Mouse (Mus musculus): ENCODE data around the gene Tstd2.

Gene Tstd2

GRCm38 (mm10) chr4:46138287-46139222 is at the start of gene Tstd2, which contains the start of gene Ncbp1:
Gene Tstd2 (minus strand): TSS chr4:46138694.
Gene Ncbp1 (plus strand): TSS chr4:46138613.
- DNase-seq (ENCODE audit: low spot score in 2 of 2), result peak; percentile 92 to 93

DNA sequence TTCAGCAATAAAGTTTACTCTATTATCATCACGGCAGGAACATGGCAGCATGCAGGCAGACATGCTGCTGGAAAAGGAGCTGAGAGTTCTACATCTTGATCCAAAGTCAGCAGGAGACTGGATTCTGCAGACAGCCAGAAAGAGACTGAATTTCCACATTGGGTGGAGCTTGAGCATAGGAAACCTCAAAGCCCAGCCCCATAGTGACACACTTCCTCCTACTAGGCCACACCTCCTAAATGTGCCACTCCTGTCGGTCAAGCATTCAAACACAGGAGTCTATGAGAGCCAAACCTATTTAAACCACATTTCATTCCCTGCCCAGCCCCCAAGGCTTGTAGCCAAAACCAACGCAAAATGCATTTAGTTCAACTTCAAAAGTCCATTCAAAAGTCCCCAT is 48.0 kb upstream of the Tstd2 start:
- no peak for DNase-seq (ENCODE audit: low spot score in 2 of 2)

DNA sequence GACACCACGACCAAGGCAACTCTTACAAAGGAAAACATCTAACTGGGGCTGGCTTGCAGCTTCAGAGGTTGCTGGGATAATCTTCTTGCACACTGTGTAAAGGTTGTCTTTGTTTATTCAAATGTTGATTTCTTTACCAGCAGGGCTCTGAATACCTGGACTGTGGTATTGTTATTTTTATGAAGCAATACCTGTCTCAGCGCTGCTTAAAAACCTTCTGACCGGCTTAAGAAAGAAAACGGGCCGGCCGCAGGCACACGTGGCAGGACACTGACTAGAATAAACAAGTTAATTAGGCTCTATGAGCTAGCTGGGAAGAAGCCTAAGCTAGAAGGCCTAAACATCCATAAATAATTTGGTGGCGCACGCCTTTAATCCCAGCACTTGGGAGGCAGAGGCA is 47.4 kb upstream of the Tstd2 start:
- no peak for DNase-seq (ENCODE audit: low spot score in 2 of 2)

DNA sequence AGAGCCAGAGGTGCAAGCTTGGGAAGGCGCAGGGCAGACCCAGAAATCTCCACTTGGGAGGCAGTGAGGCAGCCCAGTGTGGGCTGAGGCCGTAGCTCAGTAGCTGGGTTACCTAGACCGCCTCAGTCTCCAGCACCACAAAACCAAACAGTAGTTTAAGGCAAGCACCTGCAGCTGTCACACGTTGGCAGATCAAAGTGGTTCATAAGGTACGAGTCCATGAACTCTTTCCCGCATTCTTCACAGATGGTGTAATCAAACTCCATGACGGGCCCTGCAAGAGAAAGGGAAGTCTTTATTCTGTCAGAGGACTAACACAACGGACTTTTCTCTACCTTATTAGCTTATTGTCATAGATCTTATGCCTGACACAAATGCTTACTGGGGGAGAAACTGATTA is 46.9 kb upstream of the Tstd2 start:
- no peak for DNase-seq (ENCODE audit: low spot score in 2 of 2)

- DNase-seq (ENCODE audit: low spot score in 2 of 2), result no peak
These were observed 43.7 kb upstream of the Tstd2 start for GRCm38 (mm10) chr4:46182181-46182580.

GRCm38 (mm10) chr4:46181168-46181567 is 42.7 kb upstream of the Tstd2 start:
- DNase-seq (ENCODE audit: low spot score in 2 of 2), result no peak

- DNase-seq (ENCODE audit: low spot score in 2 of 2), result no peak
These were observed 39.0 kb upstream of the Tstd2 start for GRCm38 (mm10) chr4:46177496-46177895.

- peak in 1 of 2 experiments; percentile 23 for DNase-seq (ENCODE audit: low spot score in 2 of 2)
These were observed 38.5 kb upstream of the Tstd2 start for GRCm38 (mm10) chr4:46177018-46177417.

DNA sequence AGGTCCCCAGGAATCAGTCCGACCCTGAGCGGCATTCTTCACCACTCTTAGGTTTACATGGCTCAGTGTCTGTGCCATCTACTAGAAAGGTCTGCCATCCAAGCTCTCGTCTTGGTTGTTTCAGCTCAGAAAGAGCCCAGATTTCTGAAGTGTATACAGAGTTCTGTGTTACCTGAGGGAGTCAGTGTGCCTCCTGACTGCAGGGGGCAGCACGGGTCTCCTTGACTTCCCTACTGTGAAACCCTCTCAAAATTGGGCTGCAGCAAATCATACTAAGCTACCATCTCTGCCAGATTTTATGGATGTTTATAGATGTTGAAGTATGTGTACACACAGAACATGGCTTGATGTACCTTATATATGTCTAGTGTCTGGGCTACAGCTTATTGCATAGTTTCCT is 37.8 kb upstream of the Tstd2 start:
- no peak for DNase-seq (ENCODE audit: low spot score in 2 of 2)

DNA sequence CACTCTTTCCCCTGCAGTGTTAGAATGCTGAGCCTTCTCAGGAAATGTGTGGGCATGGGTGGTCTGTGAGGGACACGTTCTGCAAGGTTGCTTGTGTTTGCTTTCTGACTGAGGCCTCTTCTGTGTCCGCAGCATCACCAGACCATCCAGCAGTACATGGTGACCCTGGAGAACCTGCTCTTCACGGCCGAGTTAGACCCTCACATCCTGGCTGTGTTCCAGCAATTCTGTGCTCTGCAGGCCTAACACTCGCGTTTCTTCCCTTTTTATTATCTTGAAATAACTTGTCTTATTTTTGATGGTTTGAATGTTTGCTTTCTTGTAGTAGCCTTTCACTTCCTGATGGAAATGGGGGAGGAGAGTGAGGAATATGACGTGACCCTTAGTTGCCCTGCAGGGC is 33.3 kb upstream of the Tstd2 start:
- DNase-seq (ENCODE audit: low spot score in 2 of 2), result no peak

- DNase-seq (ENCODE audit: low spot score in 2 of 2), result no peak
These were observed 27.3 kb upstream of the Tstd2 start for GRCm38 (mm10) chr4:46165831-46166230.

- DNase-seq (ENCODE audit: low spot score in 2 of 2), result no peak
These were observed 25.5 kb upstream of the Tstd2 start for GRCm38 (mm10) chr4:46164027-46164426.

GRCm38 (mm10) chr4:46151903-46152544 is 13.5 kb upstream of the Tstd2 start:
- no peak for DNase-seq (ENCODE audit: low spot score in 2 of 2)

DNA sequence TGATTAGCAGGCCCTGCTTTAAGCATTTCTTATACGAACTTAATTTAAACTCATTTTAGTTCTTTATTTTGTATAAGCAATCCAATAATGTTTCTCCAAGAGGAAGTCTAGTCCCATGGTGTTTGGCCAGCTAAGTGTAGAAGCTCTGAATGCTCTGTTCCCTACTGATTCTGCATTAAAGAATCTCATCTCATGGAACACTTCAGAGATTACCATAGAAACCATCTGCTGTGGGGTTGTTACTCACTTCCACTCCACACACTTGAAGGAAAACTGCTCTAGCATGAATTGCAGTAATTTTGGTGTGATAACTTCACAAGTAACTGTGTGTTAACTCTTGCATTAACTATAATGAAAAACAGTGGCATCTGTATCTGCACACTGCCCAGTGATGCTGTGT is 8.4 kb upstream of the Tstd2 start:
- no peak for DNase-seq (ENCODE audit: low spot score in 2 of 2)

- no peak for DNase-seq (ENCODE audit: low spot score in 2 of 2)
These were observed 5.8 kb upstream of the Tstd2 start for GRCm38 (mm10) chr4:46144323-46144722.

DNA sequence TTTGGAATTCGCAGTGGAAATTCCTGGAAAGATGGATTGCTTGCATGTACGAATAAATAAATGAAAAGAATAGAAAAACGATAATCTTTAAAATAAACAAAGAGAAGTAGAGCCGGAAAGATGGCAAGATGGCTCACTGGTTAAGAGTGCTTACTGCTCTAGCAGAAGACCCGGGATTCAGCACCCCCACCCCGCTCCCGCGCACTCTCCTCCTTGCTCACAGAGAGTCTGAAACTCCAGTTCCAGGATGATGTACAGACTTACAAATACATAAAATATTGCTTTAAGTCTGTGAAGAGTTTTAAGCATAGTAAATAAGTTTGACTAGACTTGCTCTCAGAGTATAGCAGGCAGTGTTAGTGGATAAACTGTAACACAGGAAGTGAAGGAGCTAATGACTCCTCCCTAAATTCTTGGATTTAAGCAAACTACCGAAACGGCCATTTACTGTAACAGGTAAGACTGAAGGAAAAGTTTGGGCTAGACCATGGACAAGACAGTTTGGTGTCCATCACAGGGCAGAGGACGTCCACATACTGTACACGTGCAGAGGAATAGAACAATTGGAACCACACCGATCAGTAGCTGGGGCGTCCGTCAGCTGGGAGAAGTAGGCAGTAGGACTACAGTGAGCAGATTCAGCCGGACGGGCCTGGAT is 736 bp downstream of the Tstd2 start:
- no peak for DNase-seq (ENCODE audit: low spot score in 2 of 2)

GRCm38 (mm10) chr4:46131791-46132190 is 6.7 kb downstream of the Tstd2 start:
- DNase-seq (ENCODE audit: low spot score in 2 of 2), result no peak

- peak; percentile 59 to 65 for DNase-seq (ENCODE audit: low spot score in 2 of 2)
These were observed 8.3 kb downstream of the Tstd2 start for GRCm38 (mm10) chr4:46130221-46130620.

DNA sequence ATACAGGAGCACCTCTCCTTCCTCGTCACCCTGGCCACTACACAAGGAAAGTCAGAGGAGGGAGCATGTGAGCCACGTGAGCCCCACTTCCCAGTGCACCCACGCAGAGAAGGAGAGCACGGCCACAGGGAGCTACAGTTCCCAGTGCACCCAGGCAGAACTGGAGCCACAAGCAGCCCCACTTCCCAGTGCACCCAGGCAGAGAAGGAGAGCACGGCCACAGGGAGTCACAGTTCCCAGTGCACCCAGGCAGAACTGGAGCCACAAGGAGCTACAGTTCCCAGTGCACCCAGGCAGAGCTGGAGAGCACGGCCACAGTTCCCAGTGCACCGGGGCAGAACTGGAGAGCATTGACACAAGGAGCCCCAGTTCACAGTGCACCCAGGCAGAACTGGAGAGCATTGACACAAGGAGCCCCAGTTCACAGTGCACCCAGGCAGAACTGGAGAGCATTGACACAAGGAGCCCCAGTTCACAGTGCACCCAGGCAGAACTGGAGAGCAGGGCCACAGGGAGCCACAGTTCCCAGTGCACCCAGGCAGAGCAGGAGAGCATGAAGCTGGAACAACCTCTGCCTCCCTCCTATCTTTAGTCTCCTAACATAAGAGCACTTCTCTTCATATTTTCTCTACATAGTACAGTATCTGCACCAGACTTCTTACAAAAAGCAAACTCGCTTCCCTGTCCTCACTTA is 9.0 kb downstream of the Tstd2 start:
- DNase-seq (ENCODE audit: low spot score in 2 of 2), result no peak

- DNase-seq (ENCODE audit: low spot score in 2 of 2), result peak; percentile 85 to 88
These were observed 12.0 kb downstream of the Tstd2 start for GRCm38 (mm10) chr4:46126541-46126940.

DNA sequence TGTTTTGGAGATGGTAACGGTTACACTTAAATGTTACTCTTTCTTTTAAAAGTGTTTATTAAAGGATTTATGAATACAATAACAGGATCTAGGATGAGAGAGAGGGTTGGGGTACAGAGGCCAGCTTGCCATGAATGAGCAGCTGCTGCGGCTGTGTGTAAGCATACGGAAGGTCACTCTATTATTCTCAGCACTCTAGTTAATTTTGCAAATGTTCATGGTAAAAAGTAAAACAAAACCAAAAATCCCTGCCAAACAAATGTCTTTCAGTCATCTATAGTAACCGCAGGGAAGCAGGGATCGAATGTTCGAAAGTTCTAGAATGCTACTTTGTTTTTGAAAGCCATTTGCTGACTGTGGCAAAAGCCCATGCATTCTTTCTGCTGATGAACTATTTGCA is 15.1 kb downstream of the Tstd2 start:
- DNase-seq (ENCODE audit: low spot score in 2 of 2), result no peak

DNA sequence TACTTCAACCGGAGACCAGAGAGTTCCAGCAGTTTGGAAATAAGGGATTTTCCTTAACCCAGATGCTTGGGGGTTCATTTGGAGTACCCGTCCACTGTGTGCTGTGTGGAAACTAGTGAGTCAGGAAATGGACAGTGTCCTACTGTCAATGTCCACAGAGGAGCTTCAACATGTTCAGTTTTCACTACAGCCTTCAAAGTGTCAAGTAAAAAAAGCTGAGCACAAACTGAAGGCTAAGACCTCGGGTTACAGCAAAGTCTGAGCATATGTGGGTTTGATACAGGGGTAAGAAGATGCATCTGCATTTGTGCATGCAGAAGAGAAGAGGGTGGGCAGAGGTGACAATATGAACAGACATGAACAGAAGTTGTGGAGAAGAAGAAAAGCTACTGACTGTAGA is 17.7 kb downstream of the Tstd2 start:
- no peak for DNase-seq (ENCODE audit: low spot score in 2 of 2)

Data from right cerebral cortex, adult 2 months (tissue).